Mouse (Mus musculus): ENCODE results near the gene Ifnar2. TPM values are rescaled to one million over a fixed set of nuclear protein-coding genes. Genes with fewer than 3 reads are reported as not detected.

Gene Ifnar2
- polyA plus RNA-seq, 1 experiment from 2014 or later: 67.4 TPM

DNA sequence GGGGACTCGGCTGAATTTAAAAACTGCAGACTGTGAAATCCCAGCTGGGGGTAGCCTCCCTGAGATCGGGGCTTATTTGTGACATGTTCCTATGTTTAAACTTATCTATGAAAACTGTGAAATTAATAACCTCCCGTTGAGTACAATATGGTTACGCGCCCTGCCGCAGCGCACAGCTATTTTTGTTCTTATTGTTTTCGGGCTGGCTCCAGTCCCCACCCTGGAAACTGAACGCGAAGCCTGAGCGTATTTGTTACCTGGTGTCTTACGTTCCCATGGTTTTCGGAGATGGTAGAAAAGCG, 24.4 kb upstream of the Ifnar2 start:
- H3K4me1 ChIP-seq (replicated peaks): peaks cover 16% of the 10 kb centered on the region
- ATAC-seq (ENCODE audit: low read depth): no peak
- H3K36me3 ChIP-seq: no peaks in the 10 kb centered on the region
- H3K9ac ChIP-seq: no peak overlapping the region
- no peak for DNase-seq
- WGBS (ENCODE audit: insufficient replicate concordance): 81% methylated on average over 14 of the region's 14 CpGs
- H3K4me3 ChIP-seq (replicated peaks): no peak overlapping the region
- H3K4me2 ChIP-seq: no peak overlapping the region
- 0 out of 2 replicates have a peak, but pooled peaks cover 5% of the 10 kb centered on the region for H3K27me3 ChIP-seq
- no peak overlapping the region for H3K27ac ChIP-seq
- no peaks in the 10 kb centered on the region for H3K9me3 ChIP-seq (replicated peaks)

- WGBS (ENCODE audit: insufficient replicate concordance): 84% methylated on average over 28 of the region's 28 CpGs
- 0 out of 2 replicates have a peak, but pooled peaks cover 5% of the 10 kb centered on the region for H3K27me3 ChIP-seq
- no peak for ATAC-seq (ENCODE audit: low read depth)
Observed at GRCm38 (mm10) chr16:91348588-91349330, 23.8 kb upstream of the Ifnar2 start.

GRCm38 (mm10) chr16:91352084-91352562, 20.5 kb upstream of the Ifnar2 start:
- DNase-seq: peak; percentile 57
- peak; percentile 5; the same call in 1 of the 2 replicates for ATAC-seq (ENCODE audit: low read depth)
- Histone ChIP-seq H3K9ac (peak overlapping the region; percentile 71), H3K4me2 (peak overlapping the region; percentile 71), H3K9me3 (replicated peaks) (no peaks in the 10 kb centered on the region), H3K4me3 (replicated peaks) (peak overlapping the region; percentile 37), H3K36me3 (no peaks in the 10 kb centered on the region), H3K4me1 (replicated peaks) (peaks cover 47% of the 10 kb centered on the region), H3K27me3 (no peaks in the 10 kb centered on the region), H3K27ac (peak overlapping the region; percentile 98)
- WGBS (ENCODE audit: insufficient replicate concordance): 1% methylated on average over 7 of the region's 7 CpGs

More at GRCm38 (mm10) chr16:91348588-91349330, 23.8 kb upstream of the Ifnar2 start:
- no peaks in the 10 kb centered on the region for H3K36me3 ChIP-seq
- no peak overlapping the region for H3K9ac ChIP-seq
- H3K4me2 ChIP-seq: no peak overlapping the region
- peaks cover 21% of the 10 kb centered on the region for H3K4me1 ChIP-seq (replicated peaks)
- no peak overlapping the region for H3K27ac ChIP-seq
- no peaks in the 10 kb centered on the region for H3K9me3 ChIP-seq (replicated peaks)
- DNase-seq: no peak
- H3K4me3 ChIP-seq (replicated peaks): no peak overlapping the region

GRCm38 (mm10) chr16:91352749-91353148, 19.8 kb upstream of the Ifnar2 start:
- Histone ChIP-seq H3K27ac (peak overlapping the region; percentile 98), H3K4me1 (replicated peaks) (peaks cover 53% of the 10 kb centered on the region), H3K36me3 (no peaks in the 10 kb centered on the region), H3K9me3 (replicated peaks) (no peaks in the 10 kb centered on the region), H3K4me2 (peak overlapping the region; percentile 71), H3K9ac (peak overlapping the region; percentile 71), H3K27me3 (no peaks in the 10 kb centered on the region), H3K4me3 (replicated peaks) (peak overlapping the region; percentile 37)
- DNase-seq (peak; percentile 88), ATAC-seq (ENCODE audit: low read depth) (peak; percentile 96)
- WGBS (ENCODE audit: insufficient replicate concordance): 12% methylated on average over 7 of the region's 7 CpGs

DNA sequence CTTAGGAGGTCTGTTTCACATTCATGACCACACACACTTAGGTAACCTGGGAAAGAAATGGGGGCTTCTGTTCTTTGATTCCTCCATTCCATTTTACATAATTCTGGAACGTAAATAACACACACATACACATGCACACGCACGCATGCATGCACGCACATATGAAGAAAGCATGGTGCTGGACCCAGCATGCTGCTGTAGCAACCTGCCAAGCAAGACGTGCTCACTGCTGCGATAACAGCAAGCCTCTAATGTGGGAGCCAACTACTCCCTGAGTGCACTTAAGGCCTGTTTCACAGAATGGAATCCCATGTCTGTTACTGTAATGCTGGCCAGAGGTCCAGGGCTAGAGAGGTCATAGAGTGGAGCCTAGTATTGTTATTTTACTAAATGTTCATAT, 19.4 kb upstream of the Ifnar2 start:
- peak; percentile 72 for ATAC-seq (ENCODE audit: low read depth)
- H3K4me3 ChIP-seq (replicated peaks): peak overlapping the region; percentile 35
- peak overlapping the region; percentile 71 for H3K9ac ChIP-seq

DNA sequence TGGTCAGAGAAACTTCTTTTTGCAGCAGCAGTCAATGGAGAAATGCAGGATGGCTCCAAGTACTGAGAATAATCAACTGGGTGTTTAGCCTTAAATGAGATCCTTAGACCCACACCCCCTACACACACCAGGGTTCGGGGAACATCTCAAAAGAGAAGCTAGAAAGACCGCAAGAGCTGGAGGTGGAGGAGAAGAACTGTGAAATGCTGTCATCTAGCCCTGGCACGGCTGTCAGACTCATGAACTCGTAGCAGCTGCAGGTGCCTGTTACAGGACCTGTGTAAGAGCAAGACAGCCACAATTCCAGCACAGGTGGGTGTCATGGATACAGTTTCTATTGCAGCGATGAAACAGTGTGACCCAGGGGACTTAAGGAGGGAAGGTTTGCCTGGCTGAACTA, 18.9 kb upstream of the Ifnar2 start:
- Histone ChIP-seq H3K27ac (peak overlapping the region; percentile 98), H3K36me3 (no peaks in the 10 kb centered on the region), H3K9ac (peak overlapping the region; percentile 71), H3K4me1 (replicated peaks) (peaks cover 56% of the 10 kb centered on the region), H3K4me3 (replicated peaks) (no peak overlapping the region), H3K27me3 (no peaks in the 10 kb centered on the region), H3K9me3 (replicated peaks) (no peaks in the 10 kb centered on the region), H3K4me2 (peak overlapping the region; percentile 71)
- DNase-seq: no peak
- WGBS (ENCODE audit: insufficient replicate concordance): 66% methylated on average over 5 of the region's 5 CpGs
- no peak for ATAC-seq (ENCODE audit: low read depth)

More for the DNA sequence above, 19.4 kb upstream of the Ifnar2 start:
- DNase-seq: peak; percentile 50
- no peaks in the 10 kb centered on the region for H3K9me3 ChIP-seq (replicated peaks)
- no peaks in the 10 kb centered on the region for H3K36me3 ChIP-seq
- 54% methylated on average over 6 of the region's 6 CpGs for WGBS (ENCODE audit: insufficient replicate concordance)
- no peaks in the 10 kb centered on the region for H3K27me3 ChIP-seq
- peak overlapping the region; percentile 71 for H3K4me2 ChIP-seq
- peaks cover 55% of the 10 kb centered on the region for H3K4me1 ChIP-seq (replicated peaks)
- peak overlapping the region; percentile 98 for H3K27ac ChIP-seq

DNA sequence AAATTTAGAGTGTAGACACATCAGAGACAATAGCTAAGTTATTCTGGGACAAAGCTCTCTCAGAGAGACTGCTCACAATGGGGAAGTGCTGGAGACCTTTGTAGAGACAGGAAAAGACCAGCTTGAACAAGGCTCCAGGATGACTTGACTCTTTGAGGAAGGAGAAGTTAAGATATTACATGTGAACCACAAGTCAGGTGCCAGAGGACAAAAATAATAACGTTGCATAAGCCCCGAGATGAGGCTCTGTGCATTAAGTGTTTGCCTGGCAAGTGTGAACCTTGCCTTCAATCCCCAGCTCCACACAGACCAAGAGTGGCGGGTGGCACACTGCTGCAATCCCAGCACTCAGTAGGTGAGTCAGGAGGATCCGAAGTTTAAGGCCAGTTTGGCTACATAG, 18.0 kb upstream of the Ifnar2 start:
- no peaks in the 10 kb centered on the region for H3K36me3 ChIP-seq
- ATAC-seq (ENCODE audit: low read depth): no peak
- no peak overlapping the region for H3K4me3 ChIP-seq (replicated peaks)
- peak overlapping the region; percentile 31; the same call in 1 of the 2 replicates for H3K9ac ChIP-seq
- no peaks in the 10 kb centered on the region for H3K27me3 ChIP-seq
- H3K9me3 ChIP-seq (replicated peaks): no peaks in the 10 kb centered on the region
- H3K27ac ChIP-seq: peak overlapping the region; percentile 98
- peak overlapping the region; percentile 19 for H3K4me2 ChIP-seq
- no peak for DNase-seq
- H3K4me1 ChIP-seq (replicated peaks): peaks cover 66% of the 10 kb centered on the region
- 45% methylated on average over 4 of the region's 4 CpGs for WGBS (ENCODE audit: insufficient replicate concordance)

- Histone ChIP-seq H3K9ac (peak overlapping the region; percentile 31; the same call in 1 of the 2 replicates), H3K27ac (peak overlapping the region; percentile 98), H3K36me3 (no peaks in the 10 kb centered on the region), H3K4me2 (peak overlapping the region; percentile 19), H3K27me3 (no peaks in the 10 kb centered on the region), H3K9me3 (replicated peaks) (no peaks in the 10 kb centered on the region), H3K4me3 (replicated peaks) (no peak overlapping the region), H3K4me1 (replicated peaks) (peaks cover 71% of the 10 kb centered on the region)
- DNase-seq: no peak
- WGBS (ENCODE audit: insufficient replicate concordance): 35% methylated on average over 12 of the region's 12 CpGs
- no peak for ATAC-seq (ENCODE audit: low read depth)
Observed at GRCm38 (mm10) chr16:91355160-91355559, 17.4 kb upstream of the Ifnar2 start.

DNA sequence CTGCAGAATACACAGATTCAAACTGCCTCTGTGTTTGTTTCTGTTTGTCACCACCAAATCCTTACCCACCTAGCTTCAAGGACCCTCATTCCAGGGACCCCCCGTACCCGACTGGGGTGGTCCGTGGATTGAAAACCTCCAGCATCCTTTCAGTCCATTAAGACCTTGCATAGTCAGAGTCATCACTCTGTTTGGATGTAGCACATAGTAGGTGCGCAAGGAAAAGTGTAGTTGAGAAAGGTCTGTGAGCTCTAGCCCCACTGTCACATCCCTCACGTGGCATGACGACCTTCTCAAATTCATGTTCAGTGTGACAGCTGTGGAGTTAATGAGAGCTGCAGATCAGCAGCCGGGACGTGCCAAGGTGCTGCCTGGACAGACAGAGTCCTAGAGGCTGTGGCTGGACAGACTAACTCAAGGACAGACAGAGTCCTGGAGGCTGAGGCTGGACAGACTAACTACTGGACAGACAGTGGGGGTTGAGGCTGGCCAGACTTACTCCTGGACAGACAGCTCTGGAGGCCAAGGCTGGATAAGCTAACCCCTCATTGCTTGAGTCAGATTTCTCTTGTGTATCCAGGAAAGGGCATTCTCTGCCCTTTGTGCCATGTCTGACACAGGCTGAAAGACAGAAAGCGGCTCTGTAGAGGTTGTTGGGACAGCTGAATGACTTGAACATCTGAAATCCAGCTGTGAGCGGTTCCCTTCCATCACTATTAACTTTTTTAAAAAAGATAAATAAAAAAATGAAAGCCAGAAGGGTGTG, 15.6 kb upstream of the Ifnar2 start:
- Histone ChIP-seq H3K27ac (peak overlapping the region; percentile 74), H3K4me3 (replicated peaks) (no peak overlapping the region), H3K4me2 (no peak overlapping the region), H3K9me3 (replicated peaks) (no peaks in the 10 kb centered on the region), H3K4me1 (replicated peaks) (peaks cover 85% of the 10 kb centered on the region), H3K9ac (no peak overlapping the region), H3K27me3 (no peaks in the 10 kb centered on the region), H3K36me3 (no peaks in the 10 kb centered on the region)
- WGBS (ENCODE audit: insufficient replicate concordance): 81% methylated on average over 10 of the region's 10 CpGs
- DNase-seq: no peak
- ATAC-seq (ENCODE audit: low read depth): no peak

GRCm38 (mm10) chr16:91357526-91357900, 15.1 kb upstream of the Ifnar2 start:
- ATAC-seq (ENCODE audit: low read depth): no peak
- Histone ChIP-seq H3K27ac (peak overlapping the region; percentile 74), H3K27me3 (no peaks in the 10 kb centered on the region), H3K4me1 (replicated peaks) (peaks cover 85% of the 10 kb centered on the region), H3K36me3 (no peaks in the 10 kb centered on the region), H3K4me3 (replicated peaks) (no peak overlapping the region), H3K4me2 (no peak overlapping the region), H3K9ac (peak overlapping the region; percentile 0; the same call in 1 of the 2 replicates), H3K9me3 (replicated peaks) (no peaks in the 10 kb centered on the region)
- WGBS (ENCODE audit: insufficient replicate concordance): 74% methylated on average over 10 of the region's 10 CpGs
- no peak for DNase-seq

DNA sequence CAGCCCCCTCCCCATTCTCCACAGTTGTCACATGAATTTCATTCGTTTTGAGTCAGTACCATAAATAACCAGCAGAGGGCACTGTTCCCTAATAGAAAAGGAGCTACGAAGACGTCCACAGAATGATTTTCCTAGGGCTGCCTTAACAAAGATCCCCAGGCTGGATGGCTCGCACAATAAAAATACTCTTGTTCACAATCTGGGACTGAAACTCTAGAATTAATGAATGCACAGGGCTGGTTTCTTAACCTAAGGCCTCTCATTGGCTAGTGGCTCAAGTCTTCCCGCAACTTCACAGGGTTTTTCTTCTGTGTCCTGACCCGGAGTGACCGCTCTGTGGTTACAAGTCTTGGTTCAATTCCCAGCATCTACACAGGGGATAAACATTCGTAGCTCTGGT, 14.0 kb upstream of the Ifnar2 start:
- WGBS (ENCODE audit: insufficient replicate concordance): 38% methylated on average over 8 of the region's 8 CpGs
- no peak overlapping the region for H3K4me2 ChIP-seq
- DNase-seq (peak; percentile 60), ATAC-seq (ENCODE audit: low read depth) (no peak)
- H3K4me1 ChIP-seq (replicated peaks): peaks cover 85% of the 10 kb centered on the region
- no peaks in the 10 kb centered on the region for H3K27me3 ChIP-seq
- H3K4me3 ChIP-seq (replicated peaks): no peak overlapping the region
- no peak overlapping the region for H3K9ac ChIP-seq
- H3K27ac ChIP-seq: peak overlapping the region; percentile 78
- H3K36me3 ChIP-seq: no peaks in the 10 kb centered on the region
- no peaks in the 10 kb centered on the region for H3K9me3 ChIP-seq (replicated peaks)

Measured in liver, embryonic 13.5 days (tissue).